Mouse (Mus musculus): ENCODE data around the gene Rhog. TPM values are rescaled to one million over a fixed set of nuclear protein-coding genes. Genes with fewer than 3 reads are reported as not detected.
A peak's percentile ranks its signal among the peaks of the same experiment; 100 is the strongest.
"Not testable (repeated sequence)": the region's sequence is repeated elsewhere in the genome, so short reads cannot be mapped to it uniquely, and the experiment has no call there.

Rhog gene
- 145 and 157 TPM in 2 replicates for total RNA-seq (2014; fragmentation: Nextera tagmentation)
- total RNA-seq (2017) = 20.5 and 38.6 TPM in 2 replicates

- ATAC-seq (replicated peaks; ENCODE audit: low FRiP score, low TSS enrichment, poor library complexity, severe bottlenecking) = no peak
These were observed at the start of gene Rhog for GRCm38 (mm10) chr7:102255954-102256353. Gene Rhog, minus strand, starts transcription at chr7:102256054.

- no peak for ATAC-seq (replicated peaks; ENCODE audit: low FRiP score, low TSS enrichment, poor library complexity, severe bottlenecking)
These were observed 49.7 kb upstream of the Rhog start for GRCm38 (mm10) chr7:102305596-102305995.

- ATAC-seq (replicated peaks; ENCODE audit: low FRiP score, low TSS enrichment, poor library complexity, severe bottlenecking) = no peak
These were observed 46.6 kb upstream of the Rhog start for GRCm38 (mm10) chr7:102302471-102302870.

- ATAC-seq (replicated peaks; ENCODE audit: low FRiP score, low TSS enrichment, poor library complexity, severe bottlenecking) = no peak
These were observed 44.9 kb upstream of the Rhog start for GRCm38 (mm10) chr7:102300761-102301160.

- ATAC-seq (replicated peaks; ENCODE audit: low FRiP score, low TSS enrichment, poor library complexity, severe bottlenecking) = no peak
These were observed 37.4 kb upstream of the Rhog start for GRCm38 (mm10) chr7:102293234-102293633.

- ATAC-seq (replicated peaks; ENCODE audit: low FRiP score, low TSS enrichment, poor library complexity, severe bottlenecking) = no peak
These were observed 36.4 kb upstream of the Rhog start for GRCm38 (mm10) chr7:102292228-102292627.

- no peak for ATAC-seq (replicated peaks; ENCODE audit: low FRiP score, low TSS enrichment, poor library complexity, severe bottlenecking)
These were observed 33.6 kb upstream of the Rhog start for GRCm38 (mm10) chr7:102289466-102289865.

GRCm38 (mm10) chr7:102282261-102282660 lies 26.4 kb upstream of the Rhog start:
- no peak for ATAC-seq (replicated peaks; ENCODE audit: low FRiP score, low TSS enrichment, poor library complexity, severe bottlenecking)

- ATAC-seq (replicated peaks; ENCODE audit: low FRiP score, low TSS enrichment, poor library complexity, severe bottlenecking) = no peak
These were observed 25.5 kb upstream of the Rhog start for GRCm38 (mm10) chr7:102281403-102281802.

GRCm38 (mm10) chr7:102272422-102272948 lies 16.6 kb upstream of the Rhog start:
- no peak for ATAC-seq (replicated peaks; ENCODE audit: low FRiP score, low TSS enrichment, poor library complexity, severe bottlenecking)

GRCm38 (mm10) chr7:102268395-102268748 lies 12.5 kb upstream of the Rhog start:
- ATAC-seq (replicated peaks; ENCODE audit: low FRiP score, low TSS enrichment, poor library complexity, severe bottlenecking) = no peak

- ATAC-seq (replicated peaks; ENCODE audit: low FRiP score, low TSS enrichment, poor library complexity, severe bottlenecking) = peak; percentile 42
These were observed 11.9 kb upstream of the Rhog start, which contains the start of gene Stim1 for GRCm38 (mm10) chr7:102267601-102268394. Gene Stim1, plus strand, starts transcription at chr7:102267806.

- ATAC-seq (replicated peaks; ENCODE audit: low FRiP score, low TSS enrichment, poor library complexity, severe bottlenecking) = peak; percentile 75
These were observed 11.3 kb upstream of the Rhog start for GRCm38 (mm10) chr7:102267113-102267579.

- peak; percentile 56 for ATAC-seq (replicated peaks; ENCODE audit: low FRiP score, low TSS enrichment, poor library complexity, severe bottlenecking)
These were observed 10.7 kb upstream of the Rhog start for GRCm38 (mm10) chr7:102266401-102267042.

GRCm38 (mm10) chr7:102266021-102266400 lies 10.2 kb upstream of the Rhog start:
- not testable (repeated sequence) for ATAC-seq (replicated peaks; ENCODE audit: low FRiP score, low TSS enrichment, poor library complexity, severe bottlenecking)

- no peak for ATAC-seq (replicated peaks; ENCODE audit: low FRiP score, low TSS enrichment, poor library complexity, severe bottlenecking)
These were observed 7.2 kb upstream of the Rhog start for GRCm38 (mm10) chr7:102263020-102263419.

GRCm38 (mm10) chr7:102260518-102260917 lies 4.7 kb upstream of the Rhog start:
- ATAC-seq (replicated peaks; ENCODE audit: low FRiP score, low TSS enrichment, poor library complexity, severe bottlenecking) = no peak

GRCm38 (mm10) chr7:102259716-102260479 lies 4.0 kb upstream of the Rhog start:
- ATAC-seq (replicated peaks; ENCODE audit: low FRiP score, low TSS enrichment, poor library complexity, severe bottlenecking) = no peak

- no peak for ATAC-seq (replicated peaks; ENCODE audit: low FRiP score, low TSS enrichment, poor library complexity, severe bottlenecking)
These were observed 2.9 kb upstream of the Rhog start for GRCm38 (mm10) chr7:102258753-102259152.

GRCm38 (mm10) chr7:102258189-102258588 lies 2.3 kb upstream of the Rhog start:
- ATAC-seq (replicated peaks; ENCODE audit: low FRiP score, low TSS enrichment, poor library complexity, severe bottlenecking) = peak; percentile 58; the same call in 1 of the 2 replicates

All from megakaryocyte-erythroid progenitor cell, adult 5-6 weeks (primary cell).